Mouse (Mus musculus) lung, embryonic 15.5 days (tissue): ENCODE measurements around the gene Rad50. TPM values are rescaled to one million over a fixed set of nuclear protein-coding genes. Genes with fewer than 3 reads are reported as not detected.

Source experiments
- ATAC-seq: fragments of 200-750 bp; cut with Nextera tagmentation; 2 replicates; pipeline ENCODE4 v1.8.0; 2017; ENCODE audit warnings: moderate number of reproducible peaks, borderline replicate concordance; ENCODE audit not compliant: low FRiP score, low TSS enrichment; ENCODE audit errors: extremely low read depth
- H3K27ac ChIP-seq: fragments of 300-500 bp; sonication (generic); 2 replicates; pipeline ENCODE4 v1.5.1; 2015; ENCODE audit warnings: moderate library complexity, mild to moderate bottlenecking, inconsistent platforms
- H3K27me3 ChIP-seq: fragments of 300-500 bp; sonication (generic); 2 replicates; pipeline ENCODE4 v1.6.1; 2015; ENCODE audit warnings: inconsistent platforms
- H3K36me3 ChIP-seq: fragments of 300-500 bp; sonication (generic); 2 replicates; pipeline ENCODE4 v1.6.1; 2015; ENCODE audit warnings: inconsistent platforms
- H3K4me1 ChIP-seq: fragments of 300-500 bp; sonication (generic); 2 replicates; pipeline ENCODE4 v1.6.1; 2015; ENCODE audit warnings: inconsistent platforms
- H3K4me2 ChIP-seq: fragments of 300-500 bp; sonication (generic); 2 replicates; pipeline ENCODE4 v1.6.1; 2015; ENCODE audit warnings: inconsistent platforms, mild to moderate bottlenecking, moderate library complexity
- H3K4me3 ChIP-seq: fragments of 300-500 bp; sonication (generic); 2 replicates; pipeline ENCODE4 v1.5.1; 2015; ENCODE audit warnings: mild to moderate bottlenecking, inconsistent platforms
- H3K9ac ChIP-seq: fragments of 300-500 bp; sonication (generic); 2 replicates; pipeline ENCODE4 v1.6.1; 2015; ENCODE audit warnings: inconsistent platforms
- H3K9me3 ChIP-seq: fragments of 300-500 bp; sonication (generic); 2 replicates; pipeline ENCODE4 v1.6.1; 2016; ENCODE audit warnings: inconsistent platforms
- WGBS: fragments of 180-500 bp; shearing (Covaris S2); methylation state at CpG from one replicate; pipeline ENCODE4 v1.1.7; 2015; 5-methylcytosine and 5-hydroxymethylcytosine counted together
- polyA plus RNA-seq: library from polyadenylated mRNA; unstranded; fragments of >200 nt; fragmentation: Nextera tagmentation; extraction: Ambion mirVana; gene quantifications from 2 replicates; pipeline ENCODE4 v1.2.1, GENCODE M21; 2015

Rad50 gene
- polyA plus RNA-seq, 1 experiment from 2014 or later, result 33.5 TPM

- no peak for ATAC-seq
- Histone ChIP-seq H3K9ac (no peak overlapping the region), H3K27ac (no peak overlapping the region), H3K36me3 (peaks cover 44% of the 10 kb centered on the region), H3K9me3 (no peaks in the 10 kb centered on the region), H3K4me3 (no peak overlapping the region), H3K4me2 (no peak overlapping the region), H3K27me3 (no peaks in the 10 kb centered on the region), H3K4me1 (no peaks in the 10 kb centered on the region)
- 84% methylated on average over 4 of the region's 4 CpGs for WGBS
These were observed 55.7 kb downstream of the Rad50 start for GRCm38 (mm10) chr11:53651441-53651840.

GRCm38 (mm10) chr11:53644017-53644416, 63.1 kb downstream of the Rad50 start:
- ATAC-seq, result no peak
- Histone ChIP-seq H3K4me3 (no peak overlapping the region), H3K4me2 (no peak overlapping the region), H3K4me1 (no peaks in the 10 kb centered on the region), H3K9ac (no peak overlapping the region), H3K27ac (no peak overlapping the region), H3K27me3 (no peaks in the 10 kb centered on the region), H3K9me3 (no peaks in the 10 kb centered on the region), H3K36me3 (0 out of 2 replicates have a peak, but pooled peaks cover 3% of the 10 kb centered on the region)
- 65% methylated on average over 5 of the region's 5 CpGs for WGBS

GRCm38 (mm10) chr11:53642744-53643279, 64.3 kb downstream of the Rad50 start:
- Histone ChIP-seq H3K9me3 (no peaks in the 10 kb centered on the region), H3K27ac (no peak overlapping the region), H3K9ac (no peak overlapping the region), H3K27me3 (peaks cover under 1% of the 10 kb centered on the region; the same call in 1 of the 2 replicates), H3K36me3 (no peaks in the 10 kb centered on the region), H3K4me2 (no peak overlapping the region), H3K4me3 (no peak overlapping the region), H3K4me1 (no peaks in the 10 kb centered on the region)
- no peak for ATAC-seq
- 68% methylated on average over 12 of the region's 12 CpGs for WGBS

- H3K9ac ChIP-seq, result no peak overlapping the region
- peaks cover 18% of the 10 kb centered on the region for H3K27me3 ChIP-seq
- H3K4me1 ChIP-seq, result peaks cover 13% of the 10 kb centered on the region
- ATAC-seq, result no peak
- 82% methylated on average over 10 of the region's 10 CpGs for WGBS
- H3K36me3 ChIP-seq, result no peaks in the 10 kb centered on the region
- no peak overlapping the region for H3K4me2 ChIP-seq
- H3K4me3 ChIP-seq, result no peak overlapping the region
- H3K9me3 ChIP-seq, result no peaks in the 10 kb centered on the region
- H3K27ac ChIP-seq, result no peak overlapping the region
These were observed 69.3 kb downstream of the Rad50 start for GRCm38 (mm10) chr11:53637803-53638260.

- Histone ChIP-seq H3K9ac (no peak overlapping the region), H3K27ac (no peak overlapping the region), H3K4me2 (0 out of 2 replicates have a peak overlapping the region, but pooled peaks have one; percentile 0), H3K4me3 (no peak overlapping the region), H3K36me3 (no peaks in the 10 kb centered on the region), H3K4me1 (peaks cover 13% of the 10 kb centered on the region), H3K27me3 (peaks cover 18% of the 10 kb centered on the region), H3K9me3 (no peaks in the 10 kb centered on the region)
- ATAC-seq, result no peak
- 20% methylated on average over 21 of the region's 21 CpGs for WGBS
These were observed 69.9 kb downstream of the Rad50 start for GRCm38 (mm10) chr11:53637046-53637802.

GRCm38 (mm10) chr11:53636183-53636646, 70.9 kb downstream of the Rad50 start:
- peaks cover 18% of the 10 kb centered on the region for H3K27me3 ChIP-seq
- ATAC-seq, result peak; percentile 61; the same call in 1 of the 2 replicates
- H3K4me1 ChIP-seq, result peaks cover 13% of the 10 kb centered on the region
- H3K9ac ChIP-seq, result peak overlapping the region; percentile 29
- no peak overlapping the region for H3K27ac ChIP-seq
- H3K4me2 ChIP-seq, result peak overlapping the region; percentile 74
- H3K36me3 ChIP-seq, result no peaks in the 10 kb centered on the region
- peak overlapping the region; percentile 37 for H3K4me3 ChIP-seq
- no peaks in the 10 kb centered on the region for H3K9me3 ChIP-seq
- WGBS, result under 1% methylated on average over 40 of the region's 40 CpGs

- Histone ChIP-seq H3K9me3 (no peaks in the 10 kb centered on the region), H3K36me3 (no peaks in the 10 kb centered on the region), H3K9ac (no peak overlapping the region), H3K4me1 (peaks cover 13% of the 10 kb centered on the region), H3K27me3 (peaks cover 18% of the 10 kb centered on the region), H3K4me3 (peak overlapping the region; percentile 37), H3K4me2 (peak overlapping the region; percentile 74), H3K27ac (no peak overlapping the region)
- WGBS, result 38% methylated on average over 9 of the region's 9 CpGs
- 0 out of 2 replicates have a peak, but pooled peaks have one; percentile 16 for ATAC-seq
These were observed 71.4 kb downstream of the Rad50 start for GRCm38 (mm10) chr11:53635590-53636182.

- H3K36me3 ChIP-seq, result no peaks in the 10 kb centered on the region
- H3K9me3 ChIP-seq, result no peaks in the 10 kb centered on the region
- H3K27ac ChIP-seq, result no peak within 1 kb of the TSS
- 93% methylated on average over 8 of the region's 8 CpGs for WGBS
- ATAC-seq, result no peak
- H3K4me2 ChIP-seq, result no peak within 1 kb of the TSS
- peaks cover 13% of the 10 kb centered on the region for H3K4me1 ChIP-seq
- H3K4me3 ChIP-seq, result no peak within 1 kb of the TSS
- peaks cover 18% of the 10 kb centered on the region for H3K27me3 ChIP-seq
- no peak within 1 kb of the TSS for H3K9ac ChIP-seq
These were observed 72.6 kb downstream of the Rad50 start, which contains the start of gene Il13 for GRCm38 (mm10) chr11:53634556-53634955. Gene Il13, minus strand, starts transcription at chr11:53634702.

- H3K4me3 ChIP-seq, result no peak overlapping the region
- H3K9me3 ChIP-seq, result no peaks in the 10 kb centered on the region
- H3K9ac ChIP-seq, result no peak overlapping the region
- peaks cover 13% of the 10 kb centered on the region for H3K4me1 ChIP-seq
- H3K27me3 ChIP-seq, result peaks cover 18% of the 10 kb centered on the region
- no peak for ATAC-seq
- no peak overlapping the region for H3K4me2 ChIP-seq
- no peak overlapping the region for H3K27ac ChIP-seq
- WGBS, result 81% methylated on average over 7 of the region's 7 CpGs
- H3K36me3 ChIP-seq, result no peaks in the 10 kb centered on the region
These were observed 73.5 kb downstream of the Rad50 start for GRCm38 (mm10) chr11:53633644-53634043.

GRCm38 (mm10) chr11:53632122-53632733, 74.9 kb downstream of the Rad50 start:
- Histone ChIP-seq H3K9me3 (no peaks in the 10 kb centered on the region), H3K36me3 (no peaks in the 10 kb centered on the region), H3K4me1 (peaks cover 13% of the 10 kb centered on the region), H3K9ac (no peak overlapping the region), H3K27ac (no peak overlapping the region), H3K4me3 (no peak overlapping the region), H3K4me2 (no peak overlapping the region), H3K27me3 (peaks cover 12% of the 10 kb centered on the region)
- 71% methylated on average over 14 of the region's 14 CpGs for WGBS
- ATAC-seq, result no peak

GRCm38 (mm10) chr11:53627859-53628258, 79.3 kb downstream of the Rad50 start:
- Histone ChIP-seq H3K9ac (no peak overlapping the region), H3K4me2 (no peak overlapping the region), H3K27ac (no peak overlapping the region), H3K9me3 (no peaks in the 10 kb centered on the region), H3K36me3 (no peaks in the 10 kb centered on the region), H3K27me3 (no peaks in the 10 kb centered on the region), H3K4me3 (no peak overlapping the region), H3K4me1 (no peaks in the 10 kb centered on the region)
- ATAC-seq, result 0 out of 2 replicates have a peak, but pooled peaks have one; percentile 49
- WGBS, result 26% methylated on average over 1 of the region's 1 CpGs
